Mouse (Mus musculus) cerebellum, adult 2 months (tissue): Measurements from ENCODE around the gene March8.

ENCODE experiments used
- CTCF ChIP-seq: fragments of 200-500 bp; IDR thresholded peaks from 2 replicates; pipeline ENCODE4 v1.5.1; 2011; ENCODE audit warnings: low read depth, mild to moderate bottlenecking, control low read depth, low read length, moderate library complexity, borderline replicate concordance; ENCODE audit not compliant: insufficient read depth
- POLR2A ChIP-seq: fragments of 200-500 bp; IDR thresholded peaks from 2 replicates; pipeline ENCODE4 v1.6.1; 2011; ENCODE audit warnings: low read length, control low read depth, borderline replicate concordance; ENCODE audit not compliant: insufficient read depth

- TF ChIP-seq CTCF (no peak), POLR2A (no peak)
Measured at GRCm38 (mm10) chr6:116374618-116375017, 36.8 kb downstream of the March8 start.
